Mouse (Mus musculus) CH12.LX (cell line): Measurements from ENCODE around the gene Fbxl14. TPM values are rescaled to one million over a fixed set of nuclear protein-coding genes. Genes with fewer than 3 reads are reported as not detected.

Experiments
- DNase-seq: peaks from one replicate; pipeline ENCODE4 v3.0.0-alpha.2; 2013; ENCODE audit errors: extremely low read depth
- H3K27ac ChIP-seq: 2 replicates; pipeline ENCODE4 v1.5.1; 2012; ENCODE audit warnings: low read depth, mild to moderate bottlenecking, control low read depth, moderate library complexity; ENCODE audit not compliant: insufficient read depth
- H3K27me3 ChIP-seq: replicated peaks from 2 replicates; pipeline ENCODE3; 2012; ENCODE audit warnings: inconsistent platforms
- H3K36me3 ChIP-seq, 2 experiments: replicated peaks in 1 of 2; 2 replicates each; pipeline versions ENCODE3 to v1.6.1; 2012; ENCODE audit warnings: inconsistent platforms in 1 of 2, low read length in 1 of 2, mild to moderate bottlenecking in 1 of 2, mixed read lengths in 1 of 2, moderate library complexity in 1 of 2; ENCODE audit not compliant: control insufficient read depth in 1 of 2, insufficient read depth in 1 of 2
- H3K4me1 ChIP-seq, 2 experiments: 2 replicates each; pipeline ENCODE4 v1.6.1; 2012; ENCODE audit warnings: inconsistent platforms in 1 of 2, moderate library complexity in 1 of 2; ENCODE audit not compliant: insufficient read depth in 2 of 2, control insufficient read depth in 1 of 2
- H3K4me2 ChIP-seq: 2 replicates; pipeline ENCODE4 v1.6.1; 2012; ENCODE audit warnings: low read depth, mild to moderate bottlenecking, control low read depth; ENCODE audit not compliant: poor library complexity, insufficient read depth, severe bottlenecking
- H3K4me3 ChIP-seq, 3 experiments: fragments of 150-350 bp in 1 of 3; sonication (generic) in 1 of 3; replicated peaks in 1 of 3; 2 replicates each; pipeline versions ENCODE3 to v1.5.1; 2011 to 2012; ENCODE audit warnings: low read depth in 2 of 3, low read length in 2 of 3, mild to moderate bottlenecking in 2 of 3, moderate library complexity in 2 of 3, control low read depth in 1 of 3, improper control_type of control experiment in 1 of 3, inconsistent platforms in 1 of 3, mixed read lengths in 1 of 3; ENCODE audit not compliant: poor library complexity in 1 of 3
- H3K79me2 ChIP-seq: replicated peaks from 2 replicates; pipeline ENCODE4 v1.6.1; 2012; ENCODE audit warnings: mild to moderate bottlenecking, moderate library complexity; ENCODE audit not compliant: control insufficient read depth, poor library complexity, insufficient read depth, severe bottlenecking; ENCODE audit errors: extremely low read depth
- H3K9ac ChIP-seq: 2 replicates; pipeline ENCODE4 v1.6.1; 2012; ENCODE audit warnings: low read depth, mild to moderate bottlenecking, control low read depth, moderate library complexity; ENCODE audit not compliant: insufficient read depth
- H3K9me3 ChIP-seq: replicated peaks from 2 replicates; pipeline ENCODE3; 2012; ENCODE audit warnings: low read length, inconsistent platforms, mixed read lengths
- BHLHE40 ChIP-seq: IDR thresholded peaks from 2 replicates; pipeline ENCODE4 v1.6.1; 2011; ENCODE audit warnings: mild to moderate bottlenecking, low read depth, low read length, improper control_type of control experiment
- CHD1 ChIP-seq: IDR thresholded peaks from 2 replicates; pipeline ENCODE4 v1.6.1; 2012; ENCODE audit warnings: low read depth, low read length, improper control_type of control experiment, inconsistent platforms
- CTCF ChIP-seq, 2 experiments: IDR thresholded peaks in 1 of 2; conservative IDR thresholded peaks in 1 of 2; 2 replicates each; pipeline ENCODE4 v1.5.1; 2011 to 2012; ENCODE audit warnings: low read depth in 2 of 2, low read length in 2 of 2, improper control_type of control experiment in 1 of 2, inconsistent platforms in 1 of 2, mild to moderate bottlenecking in 1 of 2, moderate library complexity in 1 of 2
- ELF1 ChIP-seq: IDR thresholded peaks from 2 replicates; pipeline ENCODE4 v1.6.1; 2014; ENCODE audit warnings: low read depth, mild to moderate bottlenecking, inconsistent platforms, low read length, improper control_type of control experiment
- EP300 ChIP-seq: IDR thresholded peaks from 2 replicates; pipeline ENCODE4 v1.6.1; 2011; ENCODE audit warnings: low read length, improper control_type of control experiment
- GABPA ChIP-seq: IDR thresholded peaks from 2 replicates; pipeline ENCODE4 v1.6.1; 2012; ENCODE audit warnings: low read depth, low read length, improper control_type of control experiment, inconsistent platforms; ENCODE audit not compliant: insufficient replicate concordance
- IRF4 ChIP-seq: IDR thresholded peaks from 2 replicates; pipeline ENCODE4 v1.6.1; 2014; ENCODE audit warnings: low read depth, mild to moderate bottlenecking, inconsistent platforms, low read length, improper control_type of control experiment
- JUN ChIP-seq: IDR thresholded peaks from 2 replicates; pipeline ENCODE4 v1.6.1; 2011; ENCODE audit warnings: low read depth, mild to moderate bottlenecking, low read length, improper control_type of control experiment, moderate library complexity; ENCODE audit not compliant: insufficient read depth
- KAT2A ChIP-seq: IDR thresholded peaks from 2 replicates; pipeline ENCODE4 v1.6.1; 2012; ENCODE audit warnings: low read length, improper control_type of control experiment, inconsistent platforms; ENCODE audit not compliant: insufficient replicate concordance
- MAX ChIP-seq: IDR thresholded peaks from 2 replicates; pipeline ENCODE4 v1.6.1; 2011; ENCODE audit warnings: low read length, improper control_type of control experiment
- MXI1 ChIP-seq: IDR thresholded peaks from 2 replicates; pipeline ENCODE4 v1.6.1; 2011; ENCODE audit warnings: mild to moderate bottlenecking, low read depth, low read length, improper control_type of control experiment
- MYC ChIP-seq: IDR thresholded peaks from 2 replicates; pipeline ENCODE4 v1.6.1; 2011; ENCODE audit warnings: low read depth, mild to moderate bottlenecking, improper control_type of control experiment, low read length
- NELFE ChIP-seq: IDR thresholded peaks from 2 replicates; pipeline ENCODE4 v1.6.1; 2011; ENCODE audit warnings: low read depth, low read length, improper control_type of control experiment
- PAX5 ChIP-seq: IDR thresholded peaks from 2 replicates; pipeline ENCODE4 v1.6.1; 2012; ENCODE audit warnings: low read length, inconsistent platforms, mixed read lengths
- POLR2AphosphoS2 ChIP-seq: IDR thresholded peaks from 2 replicates; pipeline ENCODE4 v1.6.1; 2011; ENCODE audit warnings: low read depth, low read length, improper control_type of control experiment
- TCF12 ChIP-seq: IDR thresholded peaks from 2 replicates; pipeline ENCODE4 v1.6.1; 2014; ENCODE audit warnings: low read depth, mild to moderate bottlenecking, inconsistent platforms, low read length, improper control_type of control experiment
- USF1 ChIP-seq: IDR thresholded peaks from 2 replicates; pipeline ENCODE4 v1.6.1; 2014; ENCODE audit warnings: low read depth, mild to moderate bottlenecking, inconsistent platforms, low read length, improper control_type of control experiment
- ZC3H11A ChIP-seq: IDR thresholded peaks from 2 replicates; pipeline ENCODE4 v1.6.1; 2012; ENCODE audit warnings: low read depth, mild to moderate bottlenecking, inconsistent platforms, low read length, improper control_type of control experiment
- ZKSCAN1 ChIP-seq: IDR thresholded peaks from 2 replicates; pipeline ENCODE4 v1.6.1; 2012; ENCODE audit warnings: low read depth, inconsistent platforms, low read length, improper control_type of control experiment, borderline replicate concordance
- dilution Hi-C: fragments of 300-500 bp; cut with MboI; formaldehyde crosslinking; loops from 2 replicates; pipeline ENCODE4 v1.14.3; 2020; ENCODE audit warnings: low sequenced_read_pairs; ENCODE audit not compliant: extremely low pct_unique_long_range_greater_than_20kb, extremely low pct_ligation_motif_present
- in situ Hi-C: fragments of 300-500 bp; cut with MboI; formaldehyde crosslinking; loops from 3 replicates; pipeline ENCODE4 v1.14.3; 2019; ENCODE audit warnings: low sequenced_read_pairs, low pct_ligation_motif_present, low pct_unique_long_range_greater_than_20kb, mixed read lengths
- polyA plus RNA-seq: library from polyadenylated mRNA; unstranded; fragments of >175 nt; gene quantifications from 2 replicates; pipeline ENCODE4 v1.2.1, GENCODE M21; 2012; ENCODE audit warnings: low read depth; ENCODE audit not compliant: insufficient read length
- total RNA-seq, 2 experiments: library from RNA; depleted of rRNA; stranded (reverse); fragments of 300-350 nt in 1 of 2; fragments of >200 nt in 1 of 2; gene quantifications; 2 replicates each; pipeline ENCODE4 v1.2.3; 2012 to 2014

The Fbxl14 gene
- total and polyA plus RNA-seq, 3 experiments = 29.9 to 32.0 (median 30.3) TPM

DNA sequence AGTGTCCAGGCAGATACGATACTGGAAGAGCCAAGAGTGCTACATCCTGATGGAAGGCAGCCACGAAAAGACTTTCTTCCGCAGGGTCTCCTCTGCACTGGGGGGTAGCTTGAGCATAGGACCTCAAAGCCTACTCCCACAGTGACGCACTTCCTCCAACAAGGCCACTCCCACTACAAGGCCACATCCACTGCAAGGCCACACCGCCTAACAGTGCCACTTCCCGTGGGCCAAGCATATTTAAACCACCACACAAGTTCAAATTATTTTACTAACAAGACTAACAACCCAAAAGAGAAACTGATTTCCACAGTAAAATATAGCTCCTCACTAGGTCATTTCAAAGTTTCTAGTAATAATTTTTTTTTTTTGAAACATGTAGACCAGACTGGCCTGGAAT is 28.8 kb downstream of the Fbxl14 start:
- dilution Hi-C loops = no loop called here
- H3K4me2 ChIP-seq = no peak overlapping the region

DNA sequence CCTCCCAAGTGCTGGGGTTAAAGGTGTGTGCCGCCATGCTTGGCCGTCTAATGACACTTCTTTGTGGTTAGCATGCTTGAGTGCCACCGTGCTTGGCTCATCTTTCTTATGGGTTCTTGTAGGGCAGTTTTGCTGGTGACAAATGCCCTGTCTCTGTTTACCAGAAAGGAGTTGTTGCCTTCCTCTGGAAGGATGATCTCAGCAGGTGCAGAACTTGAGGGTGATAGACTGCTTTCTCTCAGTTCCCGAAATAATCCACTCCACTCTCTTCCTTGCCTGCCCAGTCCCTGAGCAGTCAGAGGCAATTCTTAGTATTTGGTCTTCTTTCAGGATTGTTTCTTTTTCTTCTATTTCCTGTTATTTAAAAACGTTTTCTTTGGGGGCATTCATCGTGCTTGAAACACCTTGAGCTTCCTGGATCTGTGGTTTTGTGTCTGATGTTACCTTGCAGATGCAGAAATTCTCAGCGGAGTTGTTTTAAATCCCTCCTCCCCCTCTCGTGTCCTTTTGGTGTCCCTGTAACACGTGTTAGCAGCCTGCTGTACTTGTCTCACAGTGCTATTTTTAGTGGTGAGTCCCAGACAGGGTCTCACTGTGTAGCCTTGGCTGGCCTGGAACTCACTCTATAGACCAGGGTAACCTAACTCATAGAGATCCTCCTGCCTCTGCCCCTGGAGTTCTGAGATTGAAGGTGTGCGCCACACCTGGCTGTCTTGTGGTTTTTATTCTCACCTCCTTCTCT is 29.3 kb downstream of the Fbxl14 start:
- Histone ChIP-seq H3K9ac (no peak overlapping the region), H3K4me2 (no peak overlapping the region), H3K27ac (no peak overlapping the region), H3K79me2 (no peaks in the 10 kb centered on the region), H3K27me3 (no peaks in the 10 kb centered on the region), H3K4me3 (no peak overlapping the region), H3K36me3 (no peaks in the 10 kb centered on the region), H3K9me3 (no peaks in the 10 kb centered on the region), H3K4me1 (peaks cover 0 to 12% of the 10 kb centered on the region in 2 experiments; a peak in 1 of 4 replicates)
- TF ChIP-seq CTCF (conservative IDR thresholded peaks at IDR 0.05 in 1 of 2, IDR thresholded peaks at IDR 0.05 in 1 of 2; ENCODE audit: low read depth in 2 of 2, low read length in 2 of 2) = no peak
- no peak for TF ChIP-seq IRF4
- TF ChIP-seq ELF1 = no peak
- TF ChIP-seq KAT2A = no peak
- no peak for TF ChIP-seq CHD1
- TF ChIP-seq JUN = no peak
- no peak for TF ChIP-seq MXI1
- no peak for TF ChIP-seq MYC
- in situ Hi-C loops = no loop called here
- no peak for DNase-seq
- dilution Hi-C loops = no loop called here

More for the DNA sequence above, 28.8 kb downstream of the Fbxl14 start:
- DNase-seq = no peak
- no peak for TF ChIP-seq TCF12
- no peak for TF ChIP-seq MXI1
- no peak for TF ChIP-seq KAT2A
- no peak for TF ChIP-seq POLR2AphosphoS2
- TF ChIP-seq USF1 = no peak
- TF ChIP-seq GABPA = no peak
- no peak for TF ChIP-seq ZC3H11A
- TF ChIP-seq EP300 = no peak
- no peak for TF ChIP-seq MAX
- TF ChIP-seq PAX5 = no peak
- no peak for TF ChIP-seq IRF4
- TF ChIP-seq NELFE = no peak
- no peak for TF ChIP-seq MYC
- TF ChIP-seq ZKSCAN1 = no peak
- no peak for TF ChIP-seq BHLHE40
- Histone ChIP-seq H3K9ac (no peak overlapping the region), H3K36me3 (no peaks in the 10 kb centered on the region), H3K27me3 (no peaks in the 10 kb centered on the region), H3K4me3 (no peak overlapping the region), H3K9me3 (no peaks in the 10 kb centered on the region), H3K4me1 (peaks cover 0 to 12% of the 10 kb centered on the region in 2 experiments; a peak in 1 of 4 replicates), H3K79me2 (no peaks in the 10 kb centered on the region), H3K27ac (no peak overlapping the region)
- in situ Hi-C loops = no loop called here
